Mouse (Mus musculus) layer of hippocampus, adult 8-10 months (tissue): ENCODE results near the gene Hdx. TPM values are rescaled to one million over a fixed set of nuclear protein-coding genes. Genes with fewer than 3 reads are reported as not detected.
A peak's percentile ranks its signal among the peaks of the same experiment; 100 is the strongest.

Experiments used
- DNase-seq, 2 experiments: peaks; one replicate each; pipeline ENCODE4 v3.0.0; 2022; ENCODE audit warnings: low spot score in 2 of 2
- total RNA-seq, 4 experiments: library from RNA; stranded (reverse); gene quantifications; 2 replicates each; pipeline ENCODE4 v1.2.4; 2022

Gene Hdx
- total RNA-seq: 1 to 10 TPM; 3.5 to 4.8 (median 3.9) TPM

- peak; percentile 43 to 55 for DNase-seq
These were observed at the start of gene Hdx for GRCm38 (mm10) chrX:111696356-111697282. Gene Hdx (minus strand): TSS chrX:111697079.

- no peak for DNase-seq
These were observed 11.2 kb downstream of the Hdx start for GRCm38 (mm10) chrX:111685665-111686064.

GRCm38 (mm10) chrX:111671685-111672084 lies 25.2 kb downstream of the Hdx start:
- no peak for DNase-seq

- no peak for DNase-seq
These were observed 36.5 kb downstream of the Hdx start for GRCm38 (mm10) chrX:111660381-111660780.

GRCm38 (mm10) chrX:111658671-111659070 lies 38.2 kb downstream of the Hdx start:
- no peak for DNase-seq

GRCm38 (mm10) chrX:111644945-111645344 lies 51.9 kb downstream of the Hdx start:
- DNase-seq: no peak

GRCm38 (mm10) chrX:111640616-111641015 lies 56.3 kb downstream of the Hdx start:
- no peak for DNase-seq

GRCm38 (mm10) chrX:111597631-111598161 lies 99.2 kb downstream of the Hdx start:
- no peak for DNase-seq

GRCm38 (mm10) chrX:111587616-111588015 lies 109.3 kb downstream of the Hdx start:
- DNase-seq: no peak

- DNase-seq: no peak
These were observed 119.8 kb downstream of the Hdx start for GRCm38 (mm10) chrX:111577044-111577443.

GRCm38 (mm10) chrX:111537859-111538258 lies 159.0 kb downstream of the Hdx start, which contains the start of gene Rps6ka6:
Gene Rps6ka6 (minus strand): TSS chrX:111537959.
- DNase-seq: no peak

Other genes starting within 250 kb of the Hdx start
- gene Rps6ka6, start 159.1 kb downstream of the Hdx start, total RNA-seq: 1 to 10 TPM; 3.3 to 4.4 (median 3.8) TPM
- not detected for gene Gm45194, start 194.3 kb upstream of the Hdx start, total RNA-seq